Mouse (Mus musculus) c-Kit-positive CD71-positive TER-119-negative erythroid progenitor cells, embryonic 14.5 days (primary cell): ENCODE measurements around the gene Casq1.

Experiments used
- DNase-seq: peaks from one replicate; pipeline ENCODE4 v3.0.0-alpha.2; 2013; ENCODE audit warnings: low read depth

Gene Casq1

GRCm38 (mm10) chr1:172183056-172183455 lies 36.6 kb downstream of the Casq1 start:
- no peak for DNase-seq

- no peak for DNase-seq
These were observed 37.9 kb downstream of the Casq1 start for GRCm38 (mm10) chr1:172181777-172182176.

GRCm38 (mm10) chr1:172180881-172181280 lies 38.8 kb downstream of the Casq1 start:
- no peak for DNase-seq

- no peak for DNase-seq
These were observed 40.6 kb downstream of the Casq1 start for GRCm38 (mm10) chr1:172179102-172179501.

GRCm38 (mm10) chr1:172177791-172178190 lies 41.9 kb downstream of the Casq1 start:
- no peak for DNase-seq

GRCm38 (mm10) chr1:172173181-172173580 lies 46.5 kb downstream of the Casq1 start:
- DNase-seq, result no peak

GRCm38 (mm10) chr1:172172381-172172780 lies 47.3 kb downstream of the Casq1 start:
- DNase-seq, result no peak

GRCm38 (mm10) chr1:172169809-172170208 lies 49.9 kb downstream of the Casq1 start:
- no peak for DNase-seq

- no peak for DNase-seq
These were observed 51.8 kb downstream of the Casq1 start for GRCm38 (mm10) chr1:172167911-172168310.

- no peak for DNase-seq
These were observed 56.7 kb downstream of the Casq1 start for GRCm38 (mm10) chr1:172162959-172163358.

GRCm38 (mm10) chr1:172162009-172162408 lies 57.7 kb downstream of the Casq1 start:
- no peak for DNase-seq

GRCm38 (mm10) chr1:172160508-172160907 lies 59.2 kb downstream of the Casq1 start:
- DNase-seq, result no peak

- DNase-seq, result no peak
These were observed 59.7 kb downstream of the Casq1 start for GRCm38 (mm10) chr1:172159970-172160369.
